Mouse (Mus musculus) stomach, embryonic 15.5 days (tissue): ENCODE measurements around the gene Bcl7b. TPM values are rescaled to one million over a fixed set of nuclear protein-coding genes. Genes with fewer than 3 reads are reported as not detected.

ENCODE experiments used
- ATAC-seq: fragments of 200-750 bp; cut with Nextera tagmentation; 2 replicates; pipeline ENCODE4 v1.8.0; 2017; ENCODE audit warnings: low read depth, moderate number of reproducible peaks, moderate TSS enrichment; ENCODE audit not compliant: insufficient read depth, low FRiP score
- H3K27ac ChIP-seq: fragments of 300-500 bp; sonication (generic); 2 replicates; pipeline ENCODE4 v1.5.1; 2015; ENCODE audit warnings: mild to moderate bottlenecking, inconsistent platforms
- H3K27me3 ChIP-seq: fragments of 300-500 bp; sonication (generic); replicated peaks from 2 replicates; pipeline ENCODE4 v1.6.1; 2015; ENCODE audit warnings: inconsistent platforms
- H3K36me3 ChIP-seq: fragments of 300-500 bp; sonication (generic); 2 replicates; pipeline ENCODE4 v1.6.1; 2015; ENCODE audit warnings: inconsistent platforms
- H3K4me1 ChIP-seq: fragments of 300-500 bp; sonication (generic); 2 replicates; pipeline ENCODE4 v1.6.1; 2015; ENCODE audit warnings: inconsistent platforms
- H3K4me2 ChIP-seq: fragments of 300-500 bp; sonication (generic); 2 replicates; pipeline ENCODE4 v1.6.1; 2015; ENCODE audit warnings: mild to moderate bottlenecking, inconsistent platforms
- H3K4me3 ChIP-seq: fragments of 300-500 bp; sonication (generic); replicated peaks from 2 replicates; pipeline ENCODE4 v1.5.1; 2015; ENCODE audit warnings: inconsistent platforms
- H3K9ac ChIP-seq: fragments of 300-500 bp; sonication (generic); 2 replicates; pipeline ENCODE4 v1.6.1; 2015; ENCODE audit warnings: inconsistent platforms
- H3K9me3 ChIP-seq: fragments of 300-500 bp; sonication (generic); 2 replicates; pipeline ENCODE4 v1.6.1; 2016; ENCODE audit warnings: inconsistent platforms
- WGBS: fragments of 180-500 bp; shearing (Covaris S2); methylation state at CpG from one replicate; pipeline ENCODE4 v1.1.7; 2015; 5-methylcytosine and 5-hydroxymethylcytosine counted together
- polyA plus RNA-seq: library from polyadenylated mRNA; unstranded; fragments of >200 nt; fragmentation: Nextera tagmentation; extraction: Ambion mirVana; gene quantifications from 2 replicates; pipeline ENCODE4 v1.2.1, GENCODE M21; 2015

Bcl7b gene
- polyA plus RNA-seq, 1 experiment from 2014 or later, result 56.0 TPM

- Histone ChIP-seq H3K4me2 (no peak overlapping the region), H3K9me3 (no peaks in the 10 kb centered on the region), H3K4me1 (peaks cover 5% of the 10 kb centered on the region; the same call in 1 of the 2 replicates), H3K4me3 (no peak overlapping the region), H3K27ac (no peak overlapping the region), H3K36me3 (no peaks in the 10 kb centered on the region), H3K9ac (no peak overlapping the region), H3K27me3 (no peaks in the 10 kb centered on the region; the same call in 1 of the 2 replicates)
- ATAC-seq, result no peak
These were observed 22.1 kb upstream of the Bcl7b start for GRCm38 (mm10) chr5:135145955-135146354.

GRCm38 (mm10) chr5:135148715-135149052 lies 19.4 kb upstream of the Bcl7b start:
- Histone ChIP-seq H3K27ac (peak overlapping the region; percentile 97), H3K36me3 (peaks cover 9% of the 10 kb centered on the region; the same call in 1 of the 2 replicates), H3K4me1 (peaks cover 6% of the 10 kb centered on the region; the same call in 1 of the 2 replicates), H3K27me3 (no peaks in the 10 kb centered on the region), H3K9ac (peak overlapping the region; percentile 16; the same call in 1 of the 2 replicates), H3K9me3 (no peaks in the 10 kb centered on the region), H3K4me2 (peak overlapping the region; percentile 86), H3K4me3 (peak overlapping the region; percentile 85)
- WGBS, result under 1% methylated on average over 13 of the region's 13 CpGs
- no peak for ATAC-seq

GRCm38 (mm10) chr5:135149053-135149819 lies 18.8 kb upstream of the Bcl7b start, which contains the start of gene Tbl2:
Tbl2 (plus strand) TSS chr5:135149657.
- WGBS, result 0% methylated on average over 63 of the region's 63 CpGs
- peak within 1 kb of the TSS; percentile 86 for H3K4me2 ChIP-seq
- no peaks in the 10 kb centered on the region for H3K27me3 ChIP-seq
- peak within 1 kb of the TSS; percentile 85 for H3K4me3 ChIP-seq
- H3K36me3 ChIP-seq, result peaks cover 12% of the 10 kb centered on the region
- H3K27ac ChIP-seq, result peak within 1 kb of the TSS; percentile 97
- peaks cover 6% of the 10 kb centered on the region; the same call in 1 of the 2 replicates for H3K4me1 ChIP-seq
- peak within 1 kb of the TSS; percentile 90 for H3K9ac ChIP-seq
- peak; percentile 98 for ATAC-seq
- H3K9me3 ChIP-seq, result no peaks in the 10 kb centered on the region

- Histone ChIP-seq H3K9ac (peak overlapping the region; percentile 90), H3K4me1 (peaks cover 6% of the 10 kb centered on the region; the same call in 1 of the 2 replicates), H3K9me3 (no peaks in the 10 kb centered on the region), H3K4me2 (peak overlapping the region; percentile 86), H3K27ac (peak overlapping the region; percentile 97), H3K27me3 (no peaks in the 10 kb centered on the region), H3K36me3 (peaks cover 15% of the 10 kb centered on the region), H3K4me3 (peak overlapping the region; percentile 85)
- under 1% methylated on average over 23 of the region's 23 CpGs for WGBS
- no peak for ATAC-seq
These were observed 18.3 kb upstream of the Bcl7b start for GRCm38 (mm10) chr5:135149820-135150178.

GRCm38 (mm10) chr5:135156496-135156895 lies 11.6 kb upstream of the Bcl7b start:
- Histone ChIP-seq H3K4me2 (no peak overlapping the region), H3K9ac (no peak overlapping the region), H3K9me3 (no peaks in the 10 kb centered on the region), H3K27me3 (no peaks in the 10 kb centered on the region), H3K4me3 (no peak overlapping the region), H3K4me1 (no peaks in the 10 kb centered on the region), H3K36me3 (peaks cover 54% of the 10 kb centered on the region), H3K27ac (no peak overlapping the region)
- 93% methylated on average over 4 of the region's 4 CpGs for WGBS
- no peak for ATAC-seq

GRCm38 (mm10) chr5:135161221-135161620 lies 6.9 kb upstream of the Bcl7b start:
- Histone ChIP-seq H3K27ac (no peak overlapping the region), H3K4me1 (no peaks in the 10 kb centered on the region), H3K4me3 (no peak overlapping the region), H3K36me3 (peaks cover 37% of the 10 kb centered on the region), H3K4me2 (no peak overlapping the region), H3K9me3 (no peaks in the 10 kb centered on the region), H3K9ac (no peak overlapping the region), H3K27me3 (no peaks in the 10 kb centered on the region)
- WGBS, result 90% methylated on average over 4 of the region's 4 CpGs
- ATAC-seq, result no peak

GRCm38 (mm10) chr5:135161650-135162049 lies 6.4 kb upstream of the Bcl7b start:
- Histone ChIP-seq H3K9me3 (no peaks in the 10 kb centered on the region), H3K9ac (no peak overlapping the region), H3K4me1 (no peaks in the 10 kb centered on the region), H3K4me3 (no peak overlapping the region), H3K4me2 (no peak overlapping the region), H3K36me3 (peaks cover 33% of the 10 kb centered on the region), H3K27ac (no peak overlapping the region), H3K27me3 (no peaks in the 10 kb centered on the region)
- 88% methylated on average over 7 of the region's 7 CpGs for WGBS
- no peak for ATAC-seq

- 93% methylated on average over 8 of the region's 8 CpGs for WGBS
- Histone ChIP-seq H3K4me1 (no peaks in the 10 kb centered on the region), H3K4me2 (no peak overlapping the region), H3K4me3 (no peak overlapping the region), H3K27me3 (no peaks in the 10 kb centered on the region), H3K9ac (no peak overlapping the region), H3K36me3 (peaks cover 26% of the 10 kb centered on the region), H3K9me3 (no peaks in the 10 kb centered on the region), H3K27ac (no peak overlapping the region)
- ATAC-seq, result no peak
These were observed 5.7 kb upstream of the Bcl7b start for GRCm38 (mm10) chr5:135162361-135162760.

GRCm38 (mm10) chr5:135162821-135163220 lies 5.3 kb upstream of the Bcl7b start:
- H3K27me3 ChIP-seq, result no peaks in the 10 kb centered on the region

GRCm38 (mm10) chr5:135166909-135167308 lies 1.2 kb upstream of the Bcl7b start:
- 77% methylated on average over 4 of the region's 4 CpGs for WGBS
- H3K27ac ChIP-seq, result no peak overlapping the region
- no peak overlapping the region for H3K4me3 ChIP-seq
- H3K9ac ChIP-seq, result no peak overlapping the region
- peaks cover 14% of the 10 kb centered on the region; the same call in 1 of the 2 replicates for H3K4me1 ChIP-seq
- H3K27me3 ChIP-seq, result no peaks in the 10 kb centered on the region
- H3K9me3 ChIP-seq, result no peaks in the 10 kb centered on the region
- no peak overlapping the region for H3K4me2 ChIP-seq
- no peak for ATAC-seq
- H3K36me3 ChIP-seq, result peaks cover 13% of the 10 kb centered on the region

More at GRCm38 (mm10) chr5:135162821-135163220, 5.3 kb upstream of the Bcl7b start:
- peaks cover 26% of the 10 kb centered on the region for H3K36me3 ChIP-seq
- no peak for ATAC-seq
- H3K9ac ChIP-seq, result no peak overlapping the region
- 74% methylated on average over 6 of the region's 6 CpGs for WGBS
- no peak overlapping the region for H3K4me2 ChIP-seq
- H3K9me3 ChIP-seq, result no peaks in the 10 kb centered on the region
- H3K4me1 ChIP-seq, result peaks cover 1% of the 10 kb centered on the region; the same call in 1 of the 2 replicates
- no peak overlapping the region for H3K4me3 ChIP-seq
- no peak overlapping the region for H3K27ac ChIP-seq

GRCm38 (mm10) chr5:135167469-135167868 lies 614 bp upstream of the Bcl7b start:
- peak overlapping the region; percentile 98 for H3K27ac ChIP-seq
- peaks cover 14% of the 10 kb centered on the region; the same call in 1 of the 2 replicates for H3K4me1 ChIP-seq
- H3K9ac ChIP-seq, result no peak overlapping the region
- WGBS, result 90% methylated on average over 4 of the region's 4 CpGs
- no peaks in the 10 kb centered on the region for H3K27me3 ChIP-seq
- H3K36me3 ChIP-seq, result peaks cover 8% of the 10 kb centered on the region; the same call in 1 of the 2 replicates
- no peak overlapping the region for H3K4me3 ChIP-seq
- H3K4me2 ChIP-seq, result peak overlapping the region; percentile 70; the same call in 1 of the 2 replicates
- no peaks in the 10 kb centered on the region for H3K9me3 ChIP-seq
- no peak for ATAC-seq

GRCm38 (mm10) chr5:135169479-135169878 lies 1.4 kb downstream of the Bcl7b start:
- Histone ChIP-seq H3K27ac (peak overlapping the region; percentile 81; the same call in 1 of the 2 replicates), H3K4me3 (peak overlapping the region; percentile 66), H3K9me3 (no peaks in the 10 kb centered on the region), H3K27me3 (no peaks in the 10 kb centered on the region), H3K9ac (no peak overlapping the region), H3K4me2 (peak overlapping the region; percentile 77), H3K36me3 (peaks cover 16% of the 10 kb centered on the region), H3K4me1 (peaks cover 14% of the 10 kb centered on the region; the same call in 1 of the 2 replicates)
- ATAC-seq, result no peak
- WGBS, result 85% methylated on average over 5 of the region's 5 CpGs
